Mouse (Mus musculus): ENCODE data around the gene Gm36210. TPM values are rescaled to one million over a fixed set of nuclear protein-coding genes. Genes with fewer than 3 reads are reported as not detected.
A peak's percentile ranks its signal among the peaks of the same experiment; 100 is the strongest.

The Gm36210 gene
- polyA plus RNA-seq, 1 experiment from 2014 or later, result 0.38 TPM

DNA sequence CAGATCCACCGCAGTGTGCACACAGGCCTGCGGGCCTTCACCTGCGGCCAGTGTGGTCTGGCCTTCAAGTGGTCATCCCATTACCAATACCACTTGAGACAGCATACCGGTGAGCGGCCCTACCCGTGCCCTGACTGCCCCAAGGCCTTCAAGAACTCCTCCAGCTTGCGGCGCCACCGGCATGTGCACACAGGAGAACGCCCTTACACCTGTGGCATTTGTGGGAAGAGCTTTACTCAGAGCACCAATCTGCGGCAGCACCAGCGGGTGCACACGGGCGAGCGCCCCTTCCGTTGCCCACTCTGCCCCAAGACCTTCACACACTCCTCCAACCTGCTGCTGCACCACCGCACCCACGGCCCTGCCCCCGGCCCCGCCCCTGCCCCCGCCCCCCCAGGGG lies 12.8 kb upstream of the Gm36210 start:
- H3K27me3 ChIP-seq (ENCODE audit: control insufficient read depth, insufficient read depth, low read depth, low read length), result no peaks in the 10 kb centered on the region
- 86% methylated on average over 21 of the region's 21 CpGs for WGBS
- no peak overlapping the region for H3K9ac ChIP-seq (ENCODE audit: low read depth, low read length)
- peaks cover 35% of the 10 kb centered on the region for H3K4me1 ChIP-seq (ENCODE audit: control insufficient read depth, insufficient read depth, low read length)
- peaks cover 14% of the 10 kb centered on the region for H3K36me3 ChIP-seq (ENCODE audit: control insufficient read depth, insufficient read depth, low read length)
- H3K9me3 ChIP-seq (replicated peaks; ENCODE audit: control insufficient read depth, low read length, poor library complexity, severe bottlenecking), result no peaks in the 10 kb centered on the region
- H3K4me3 ChIP-seq (ENCODE audit: low read depth, low read length), result no peak overlapping the region
- no peak overlapping the region for H3K4me2 ChIP-seq (ENCODE audit: low read length)
- ATAC-seq, result no peak
- no peak overlapping the region for H3K27ac ChIP-seq (ENCODE audit: low read length)

DNA sequence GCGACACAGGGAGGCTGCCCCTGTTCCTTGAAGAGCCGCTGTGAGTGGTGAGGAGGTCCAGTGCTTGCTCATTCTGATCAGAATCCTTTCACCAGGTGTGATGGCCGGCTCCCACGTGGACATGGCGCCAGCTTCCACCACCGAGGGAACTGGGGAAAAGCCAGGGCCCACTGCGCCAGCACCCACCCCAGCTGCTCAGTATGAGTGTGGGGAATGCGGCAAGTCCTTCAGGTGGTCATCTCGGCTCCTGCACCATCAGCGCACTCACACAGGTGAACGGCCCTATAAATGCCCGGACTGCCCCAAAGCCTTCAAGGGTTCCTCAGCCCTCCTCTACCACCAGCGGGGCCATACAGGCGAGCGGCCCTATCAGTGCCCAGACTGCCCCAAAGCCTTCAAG lies 12.4 kb upstream of the Gm36210 start:
- WGBS, result 95% methylated on average over 15 of the region's 15 CpGs
- H3K27me3 ChIP-seq (ENCODE audit: control insufficient read depth, insufficient read depth, low read depth, low read length), result no peaks in the 10 kb centered on the region
- H3K27ac ChIP-seq (ENCODE audit: low read length), result no peak overlapping the region
- H3K4me3 ChIP-seq (ENCODE audit: low read depth, low read length), result no peak overlapping the region
- peaks cover 14% of the 10 kb centered on the region for H3K36me3 ChIP-seq (ENCODE audit: control insufficient read depth, insufficient read depth, low read length)
- no peak for ATAC-seq
- no peaks in the 10 kb centered on the region for H3K9me3 ChIP-seq (replicated peaks; ENCODE audit: control insufficient read depth, low read length, poor library complexity, severe bottlenecking)
- no peak overlapping the region for H3K9ac ChIP-seq (ENCODE audit: low read depth, low read length)
- H3K4me1 ChIP-seq (ENCODE audit: control insufficient read depth, insufficient read depth, low read length), result peaks cover 31% of the 10 kb centered on the region
- H3K4me2 ChIP-seq (ENCODE audit: low read length), result no peak overlapping the region

DNA sequence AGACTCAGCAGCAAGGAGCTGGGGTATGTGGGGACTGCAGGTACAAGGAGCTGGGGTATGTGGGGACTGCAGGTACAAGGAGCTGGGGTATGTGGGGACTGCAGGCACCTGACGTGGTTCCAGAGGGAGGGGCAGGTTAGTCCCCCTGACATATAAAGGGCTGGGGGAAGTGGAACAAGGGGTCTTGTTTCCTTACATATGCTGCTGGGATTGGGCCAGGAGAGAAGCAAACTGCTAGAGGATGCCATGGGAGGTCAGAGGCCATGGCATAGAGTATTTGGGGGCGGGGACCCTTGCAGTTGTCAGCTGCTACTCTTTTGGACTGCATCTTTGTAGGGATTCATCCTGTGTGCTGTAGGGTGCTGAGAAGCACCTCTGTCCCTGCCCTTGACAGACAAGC lies 11.2 kb upstream of the Gm36210 start:
- H3K27ac ChIP-seq (ENCODE audit: low read length), result peak overlapping the region; percentile 97; the same call in 1 of the 2 replicates
- H3K36me3 ChIP-seq (ENCODE audit: control insufficient read depth, insufficient read depth, low read length), result peaks cover 14% of the 10 kb centered on the region
- no peaks in the 10 kb centered on the region for H3K9me3 ChIP-seq (replicated peaks; ENCODE audit: control insufficient read depth, low read length, poor library complexity, severe bottlenecking)
- no peak for ATAC-seq
- H3K4me3 ChIP-seq (ENCODE audit: low read depth, low read length), result no peak overlapping the region
- H3K27me3 ChIP-seq (ENCODE audit: control insufficient read depth, insufficient read depth, low read depth, low read length), result no peaks in the 10 kb centered on the region
- H3K4me2 ChIP-seq (ENCODE audit: low read length), result no peak overlapping the region
- WGBS, result 100% methylated on average over 2 of the region's 2 CpGs
- peaks cover 30% of the 10 kb centered on the region for H3K4me1 ChIP-seq (ENCODE audit: control insufficient read depth, insufficient read depth, low read length)
- H3K9ac ChIP-seq (ENCODE audit: low read depth, low read length), result no peak overlapping the region

DNA sequence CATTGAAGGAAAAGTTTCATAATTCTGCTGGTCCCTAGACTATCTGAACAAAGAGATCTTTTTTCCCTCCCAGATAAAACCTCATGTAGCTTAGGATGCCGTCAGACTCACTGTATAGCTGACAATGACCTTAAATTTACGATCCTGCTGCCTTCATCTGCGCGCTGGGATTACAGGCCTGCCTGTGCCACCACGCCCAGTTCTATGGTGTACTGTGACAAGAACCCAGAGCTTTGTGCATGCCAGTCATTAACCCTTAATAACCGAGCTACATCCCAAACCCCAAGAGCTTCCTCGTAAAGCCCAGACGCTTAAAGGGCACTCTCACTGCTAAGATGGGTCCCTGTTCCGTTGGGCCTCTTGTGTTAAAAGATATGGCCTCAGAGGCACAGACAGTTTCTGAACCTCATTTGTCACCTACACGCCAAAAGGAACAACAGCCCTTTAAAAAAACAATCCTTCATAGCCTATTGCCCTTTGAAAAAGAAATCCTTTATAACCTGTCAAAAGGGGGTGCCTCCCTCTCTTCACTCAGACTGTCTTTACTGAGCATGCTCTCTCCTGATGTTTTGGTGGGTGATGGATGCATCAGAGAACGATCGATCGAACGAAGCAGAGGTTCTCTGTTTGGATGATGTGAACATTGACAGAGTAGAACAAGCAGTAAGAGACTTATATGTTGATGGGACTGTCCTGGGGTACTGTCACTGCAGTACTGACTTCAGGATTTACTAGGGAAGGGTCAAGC lies 9.5 kb upstream of the Gm36210 start:
- H3K4me2 ChIP-seq (ENCODE audit: low read length), result peak overlapping the region; percentile 58
- H3K9me3 ChIP-seq (replicated peaks; ENCODE audit: control insufficient read depth, low read length, poor library complexity, severe bottlenecking), result no peaks in the 10 kb centered on the region
- ATAC-seq, result peak; percentile 58
- H3K4me3 ChIP-seq (ENCODE audit: low read depth, low read length), result peak overlapping the region; percentile 56
- H3K27ac ChIP-seq (ENCODE audit: low read length), result peak overlapping the region; percentile 97
- H3K9ac ChIP-seq (ENCODE audit: low read depth, low read length), result peak overlapping the region; percentile 83
- 9% methylated on average over 14 of the region's 14 CpGs for WGBS
- H3K36me3 ChIP-seq (ENCODE audit: control insufficient read depth, insufficient read depth, low read length), result peaks cover 12% of the 10 kb centered on the region
- H3K27me3 ChIP-seq (ENCODE audit: control insufficient read depth, insufficient read depth, low read depth, low read length), result no peaks in the 10 kb centered on the region
- H3K4me1 ChIP-seq (ENCODE audit: control insufficient read depth, insufficient read depth, low read length), result peaks cover 16% of the 10 kb centered on the region

DNA sequence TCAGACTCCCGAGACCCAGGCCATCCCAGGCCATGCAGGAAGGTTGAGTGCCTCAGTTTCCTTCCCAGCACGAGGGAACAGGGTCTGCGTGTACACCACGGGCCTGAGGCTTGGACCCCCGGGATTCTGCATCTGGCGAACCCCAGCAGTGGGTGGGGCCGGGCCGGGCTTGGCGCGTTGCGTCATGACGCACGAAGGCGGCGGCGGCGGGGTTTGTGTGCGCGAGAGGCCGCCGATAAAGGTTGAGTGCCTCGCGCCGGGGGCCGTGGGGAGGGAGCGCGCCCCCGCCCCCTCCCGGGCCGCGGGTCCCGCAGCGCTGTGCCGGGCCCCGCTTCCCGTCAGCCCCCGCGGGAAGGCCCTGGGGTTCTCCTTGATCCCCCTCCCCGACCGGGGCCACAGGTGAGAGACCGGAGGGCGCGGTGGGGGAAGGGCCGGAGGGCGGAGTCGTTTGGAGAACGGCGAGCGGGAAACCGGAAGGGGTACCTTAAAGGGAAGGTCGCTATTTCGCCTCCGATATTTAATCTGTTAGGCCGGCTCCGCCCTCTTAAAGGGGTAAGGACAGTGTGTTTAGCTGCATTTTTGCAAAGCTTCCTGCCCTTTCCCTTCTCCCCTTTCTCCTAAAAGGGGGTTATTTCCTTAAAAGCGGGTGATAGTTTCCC lies 8.8 kb upstream of the Gm36210 start, which contains the start of gene Zfp628:
Zfp628 (plus strand) TSS at position 211 of the 659 bp plus-strand sequence.
- 0% methylated on average over 52 of the region's 56 CpGs for WGBS
- H3K4me1 ChIP-seq (ENCODE audit: control insufficient read depth, insufficient read depth, low read length), result peaks cover 15% of the 10 kb centered on the region
- H3K27me3 ChIP-seq (ENCODE audit: control insufficient read depth, insufficient read depth, low read depth, low read length), result no peaks in the 10 kb centered on the region
- peak within 1 kb of the TSS; percentile 97 for H3K27ac ChIP-seq (ENCODE audit: low read length)
- peak within 1 kb of the TSS; percentile 70 for H3K4me2 ChIP-seq (ENCODE audit: low read length)
- peak within 1 kb of the TSS; percentile 56 for H3K4me3 ChIP-seq (ENCODE audit: low read depth, low read length)
- peak within 1 kb of the TSS; percentile 83 for H3K9ac ChIP-seq (ENCODE audit: low read depth, low read length)
- ATAC-seq, result peak; percentile 91
- no peaks in the 10 kb centered on the region for H3K9me3 ChIP-seq (replicated peaks; ENCODE audit: control insufficient read depth, low read length, poor library complexity, severe bottlenecking)
- H3K36me3 ChIP-seq (ENCODE audit: control insufficient read depth, insufficient read depth, low read length), result peaks cover 7% of the 10 kb centered on the region

DNA sequence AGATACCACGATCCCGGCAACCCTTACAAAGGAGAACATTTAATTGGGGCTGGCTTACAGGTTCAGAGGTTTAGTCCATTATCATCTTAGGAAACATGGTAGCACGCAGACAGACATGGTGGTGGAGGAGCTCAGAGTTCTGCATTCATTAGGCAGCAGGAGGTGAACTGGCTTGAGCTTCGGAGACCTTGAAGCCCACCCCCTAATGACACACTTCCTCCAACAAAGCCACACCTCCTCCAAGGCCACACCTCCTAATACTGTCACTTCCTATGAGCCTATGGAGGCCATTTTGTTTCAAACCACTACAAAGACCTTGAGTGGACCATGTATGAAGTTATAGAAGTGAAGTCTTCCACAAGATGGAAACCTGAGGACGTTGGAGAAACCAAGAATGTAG lies 5.9 kb upstream of the Gm36210 start:
- Histone ChIP-seq H3K9ac (ENCODE audit: low read depth, low read length) (no peak overlapping the region), H3K27ac (ENCODE audit: low read length) (0 out of 2 replicates have a peak overlapping the region, but pooled peaks have one; percentile 12), H3K36me3 (ENCODE audit: control insufficient read depth, insufficient read depth, low read length) (no peaks in the 10 kb centered on the region), H3K9me3 (replicated peaks; ENCODE audit: control insufficient read depth, low read length, poor library complexity, severe bottlenecking) (no peaks in the 10 kb centered on the region), H3K4me2 (ENCODE audit: low read length) (no peak overlapping the region), H3K4me1 (ENCODE audit: control insufficient read depth, insufficient read depth, low read length) (peaks cover 13% of the 10 kb centered on the region), H3K4me3 (ENCODE audit: low read depth, low read length) (peak overlapping the region; percentile 19), H3K27me3 (ENCODE audit: control insufficient read depth, insufficient read depth, low read depth, low read length) (no peaks in the 10 kb centered on the region)
- WGBS, result 55% methylated on average over 5 of the region's 5 CpGs
- no peak for ATAC-seq

DNA sequence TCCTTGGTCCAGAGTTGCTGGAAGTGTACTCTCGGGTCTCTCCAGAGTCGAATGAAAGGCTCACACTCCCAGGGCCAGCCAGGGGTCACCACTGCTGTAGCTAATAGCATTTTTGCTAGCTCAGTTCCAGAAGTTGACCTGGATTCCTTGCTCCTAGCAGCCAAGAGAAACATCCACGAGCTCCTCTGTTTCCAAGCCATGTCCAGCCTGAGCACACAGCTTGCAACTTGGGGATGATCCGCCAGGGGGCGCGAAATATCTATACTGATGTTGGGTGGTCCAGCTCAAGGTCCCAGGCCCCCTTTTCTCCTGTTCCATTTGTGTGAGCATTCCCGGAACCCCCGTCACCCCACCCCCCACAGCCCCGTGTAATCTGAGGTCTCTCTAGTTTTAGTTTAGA lies 5.2 kb upstream of the Gm36210 start:
- 30% methylated on average over 9 of the region's 9 CpGs for WGBS
- Histone ChIP-seq H3K4me3 (ENCODE audit: low read depth, low read length) (peak overlapping the region; percentile 19), H3K4me2 (ENCODE audit: low read length) (no peak overlapping the region), H3K9ac (ENCODE audit: low read depth, low read length) (no peak overlapping the region), H3K4me1 (ENCODE audit: control insufficient read depth, insufficient read depth, low read length) (peaks cover 6% of the 10 kb centered on the region), H3K36me3 (ENCODE audit: control insufficient read depth, insufficient read depth, low read length) (no peaks in the 10 kb centered on the region), H3K27ac (ENCODE audit: low read length) (no peak overlapping the region), H3K27me3 (ENCODE audit: control insufficient read depth, insufficient read depth, low read depth, low read length) (no peaks in the 10 kb centered on the region), H3K9me3 (replicated peaks; ENCODE audit: control insufficient read depth, low read length, poor library complexity, severe bottlenecking) (no peaks in the 10 kb centered on the region)
- ATAC-seq, result no peak

DNA sequence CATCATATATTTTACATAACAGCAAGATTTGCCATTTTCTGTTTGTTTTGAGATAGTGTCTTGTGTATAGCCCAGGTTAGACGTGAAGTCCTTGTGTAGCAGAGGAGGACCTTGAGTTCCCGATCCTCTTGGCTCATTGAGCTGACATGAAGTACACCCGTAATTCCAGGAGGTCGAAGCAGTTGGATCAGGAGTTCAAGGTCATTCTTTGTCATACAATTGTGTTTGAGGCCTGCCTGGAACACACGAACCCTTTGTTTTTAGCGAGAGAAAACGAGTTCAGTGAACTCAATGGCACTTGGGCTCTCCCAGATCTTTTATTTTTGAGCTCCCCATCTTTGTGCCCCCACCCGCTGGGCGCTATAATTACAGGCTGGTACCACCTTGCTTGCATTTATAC lies 3.9 kb downstream of the Gm36210 start:
- no peak overlapping the region for H3K4me3 ChIP-seq (ENCODE audit: low read depth, low read length)
- no peaks in the 10 kb centered on the region for H3K9me3 ChIP-seq (replicated peaks; ENCODE audit: control insufficient read depth, low read length, poor library complexity, severe bottlenecking)
- no peak overlapping the region for H3K27ac ChIP-seq (ENCODE audit: low read length)
- H3K4me2 ChIP-seq (ENCODE audit: low read length), result no peak overlapping the region
- 79% methylated on average over 9 of the region's 9 CpGs for WGBS
- no peak for ATAC-seq
- no peaks in the 10 kb centered on the region for H3K27me3 ChIP-seq (ENCODE audit: control insufficient read depth, insufficient read depth, low read depth, low read length)
- no peak overlapping the region for H3K9ac ChIP-seq (ENCODE audit: low read depth, low read length)
- no peaks in the 10 kb centered on the region for H3K36me3 ChIP-seq (ENCODE audit: control insufficient read depth, insufficient read depth, low read length)
- H3K4me1 ChIP-seq (ENCODE audit: control insufficient read depth, insufficient read depth, low read length), result peaks cover 11% of the 10 kb centered on the region

DNA sequence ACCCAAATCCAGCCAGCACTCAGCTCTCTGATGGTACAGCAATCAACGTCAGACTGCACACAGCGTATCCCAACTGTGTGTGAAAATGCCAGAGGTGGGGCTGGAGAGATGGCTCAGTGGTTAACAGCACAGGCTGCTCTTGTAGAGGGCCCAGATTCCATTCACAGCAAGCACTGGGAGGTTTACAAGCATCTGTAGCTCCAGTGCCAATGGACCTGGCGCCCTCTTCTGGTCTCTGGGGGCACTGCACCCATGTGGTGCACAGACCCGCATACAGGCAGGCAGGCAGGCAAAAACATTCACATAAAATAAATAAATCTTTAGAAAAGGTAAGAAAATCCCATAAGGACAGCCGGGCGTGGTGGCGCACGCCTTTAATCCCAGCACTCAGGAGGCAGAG lies 5.1 kb downstream of the Gm36210 start:
- no peaks in the 10 kb centered on the region for H3K36me3 ChIP-seq (ENCODE audit: control insufficient read depth, insufficient read depth, low read length)
- ATAC-seq, result no peak
- H3K27me3 ChIP-seq (ENCODE audit: control insufficient read depth, insufficient read depth, low read depth, low read length), result no peaks in the 10 kb centered on the region
- H3K4me2 ChIP-seq (ENCODE audit: low read length), result peak overlapping the region; percentile 60; the same call in 1 of the 2 replicates
- H3K9ac ChIP-seq (ENCODE audit: low read depth, low read length), result no peak overlapping the region
- H3K4me3 ChIP-seq (ENCODE audit: low read depth, low read length), result no peak overlapping the region
- H3K27ac ChIP-seq (ENCODE audit: low read length), result no peak overlapping the region
- H3K4me1 ChIP-seq (ENCODE audit: control insufficient read depth, insufficient read depth, low read length), result peaks cover 11% of the 10 kb centered on the region
- 51% methylated on average over 8 of the region's 8 CpGs for WGBS
- H3K9me3 ChIP-seq (replicated peaks; ENCODE audit: control insufficient read depth, low read length, poor library complexity, severe bottlenecking), result no peaks in the 10 kb centered on the region
